Mouse (Mus musculus) CH12.LX (cell line): ENCODE measurements around the gene Kcnd3. TPM values are rescaled to one million over a fixed set of nuclear protein-coding genes. Genes with fewer than 3 reads are reported as not detected.
A peak's percentile ranks its signal among the peaks of the same experiment; 100 is the strongest.

Experiments used
- DNase-seq: peaks from one replicate; pipeline ENCODE4 v3.0.0-alpha.2; 2013; ENCODE audit errors: extremely low read depth
- H3K27ac ChIP-seq: 2 replicates; pipeline ENCODE4 v1.5.1; 2012; ENCODE audit warnings: low read depth, mild to moderate bottlenecking, control low read depth, moderate library complexity; ENCODE audit not compliant: insufficient read depth
- H3K27me3 ChIP-seq: replicated peaks from 2 replicates; pipeline ENCODE3; 2012; ENCODE audit warnings: inconsistent platforms
- H3K36me3 ChIP-seq, 2 experiments: replicated peaks in 1 of 2; 2 replicates each; pipeline versions ENCODE3 to v1.6.1; 2012; ENCODE audit warnings: inconsistent platforms in 1 of 2, low read length in 1 of 2, mild to moderate bottlenecking in 1 of 2, mixed read lengths in 1 of 2, moderate library complexity in 1 of 2; ENCODE audit not compliant: control insufficient read depth in 1 of 2, insufficient read depth in 1 of 2
- H3K4me1 ChIP-seq, 2 experiments: 2 replicates each; pipeline ENCODE4 v1.6.1; 2012; ENCODE audit warnings: inconsistent platforms in 1 of 2, moderate library complexity in 1 of 2; ENCODE audit not compliant: insufficient read depth in 2 of 2, control insufficient read depth in 1 of 2
- H3K4me2 ChIP-seq: 2 replicates; pipeline ENCODE4 v1.6.1; 2012; ENCODE audit warnings: low read depth, mild to moderate bottlenecking, control low read depth; ENCODE audit not compliant: poor library complexity, insufficient read depth, severe bottlenecking
- H3K4me3 ChIP-seq, 3 experiments: fragments of 150-350 bp in 1 of 3; sonication (generic) in 1 of 3; replicated peaks in 1 of 3; 2 replicates each; pipeline versions ENCODE3 to v1.5.1; 2011 to 2012; ENCODE audit warnings: low read depth in 2 of 3, low read length in 2 of 3, mild to moderate bottlenecking in 2 of 3, moderate library complexity in 2 of 3, control low read depth in 1 of 3, improper control_type of control experiment in 1 of 3, inconsistent platforms in 1 of 3, mixed read lengths in 1 of 3; ENCODE audit not compliant: poor library complexity in 1 of 3
- H3K79me2 ChIP-seq: replicated peaks from 2 replicates; pipeline ENCODE4 v1.6.1; 2012; ENCODE audit warnings: mild to moderate bottlenecking, moderate library complexity; ENCODE audit not compliant: control insufficient read depth, poor library complexity, insufficient read depth, severe bottlenecking; ENCODE audit errors: extremely low read depth
- H3K9ac ChIP-seq: 2 replicates; pipeline ENCODE4 v1.6.1; 2012; ENCODE audit warnings: low read depth, mild to moderate bottlenecking, control low read depth, moderate library complexity; ENCODE audit not compliant: insufficient read depth
- H3K9me3 ChIP-seq: replicated peaks from 2 replicates; pipeline ENCODE3; 2012; ENCODE audit warnings: low read length, inconsistent platforms, mixed read lengths
- CHD2 ChIP-seq: IDR thresholded peaks from 2 replicates; pipeline ENCODE4 v1.6.1; 2011; ENCODE audit warnings: low read length, improper control_type of control experiment
- CTCF ChIP-seq, 2 experiments: IDR thresholded peaks in 1 of 2; conservative IDR thresholded peaks in 1 of 2; 2 replicates each; pipeline ENCODE4 v1.5.1; 2011 to 2012; ENCODE audit warnings: low read depth in 2 of 2, low read length in 2 of 2, improper control_type of control experiment in 1 of 2, inconsistent platforms in 1 of 2, mild to moderate bottlenecking in 1 of 2, moderate library complexity in 1 of 2
- ETS1 ChIP-seq: conservative IDR thresholded peaks from 2 replicates; pipeline ENCODE4 v1.6.1; 2012; ENCODE audit warnings: low read depth, mild to moderate bottlenecking, inconsistent platforms, low read length, improper control_type of control experiment, moderate library complexity
- HCFC1 ChIP-seq: IDR thresholded peaks from 2 replicates; pipeline ENCODE4 v1.6.1; 2012; ENCODE audit warnings: low read depth, mild to moderate bottlenecking, inconsistent platforms, low read length, improper control_type of control experiment
- IRF4 ChIP-seq: IDR thresholded peaks from 2 replicates; pipeline ENCODE4 v1.6.1; 2014; ENCODE audit warnings: low read depth, mild to moderate bottlenecking, inconsistent platforms, low read length, improper control_type of control experiment
- JUND ChIP-seq: conservative IDR thresholded peaks from 2 replicates; pipeline ENCODE4 v1.6.1; 2011; ENCODE audit warnings: low read depth, low read length, improper control_type of control experiment
- MAFK ChIP-seq: IDR thresholded peaks from 2 replicates; pipeline ENCODE4 v1.6.1; 2011; ENCODE audit warnings: low read length, improper control_type of control experiment; ENCODE audit not compliant: insufficient replicate concordance
- MAX ChIP-seq: IDR thresholded peaks from 2 replicates; pipeline ENCODE4 v1.6.1; 2011; ENCODE audit warnings: low read length, improper control_type of control experiment
- MXI1 ChIP-seq: IDR thresholded peaks from 2 replicates; pipeline ENCODE4 v1.6.1; 2011; ENCODE audit warnings: mild to moderate bottlenecking, low read depth, low read length, improper control_type of control experiment
- MYC ChIP-seq: IDR thresholded peaks from 2 replicates; pipeline ENCODE4 v1.6.1; 2011; ENCODE audit warnings: low read depth, mild to moderate bottlenecking, improper control_type of control experiment, low read length
- NRF1 ChIP-seq: IDR thresholded peaks from 2 replicates; pipeline ENCODE4 v1.6.1; 2014; ENCODE audit warnings: low read depth, mild to moderate bottlenecking, inconsistent platforms, low read length, improper control_type of control experiment, moderate library complexity
- PAX5 ChIP-seq: IDR thresholded peaks from 2 replicates; pipeline ENCODE4 v1.6.1; 2012; ENCODE audit warnings: low read length, inconsistent platforms, mixed read lengths
- POLR2AphosphoS2 ChIP-seq: IDR thresholded peaks from 2 replicates; pipeline ENCODE4 v1.6.1; 2011; ENCODE audit warnings: low read depth, low read length, improper control_type of control experiment
- RAD21 ChIP-seq: IDR thresholded peaks from 2 replicates; pipeline ENCODE4 v1.6.1; 2011; ENCODE audit warnings: low read depth, mild to moderate bottlenecking, low read length, improper control_type of control experiment, moderate library complexity
- SIN3A ChIP-seq: IDR thresholded peaks from 2 replicates; pipeline ENCODE4 v1.6.1; 2012; ENCODE audit warnings: low read length, improper control_type of control experiment, inconsistent platforms
- TCF12 ChIP-seq: IDR thresholded peaks from 2 replicates; pipeline ENCODE4 v1.6.1; 2014; ENCODE audit warnings: low read depth, mild to moderate bottlenecking, inconsistent platforms, low read length, improper control_type of control experiment
- USF1 ChIP-seq: IDR thresholded peaks from 2 replicates; pipeline ENCODE4 v1.6.1; 2014; ENCODE audit warnings: low read depth, mild to moderate bottlenecking, inconsistent platforms, low read length, improper control_type of control experiment
- ZC3H11A ChIP-seq: IDR thresholded peaks from 2 replicates; pipeline ENCODE4 v1.6.1; 2012; ENCODE audit warnings: low read depth, mild to moderate bottlenecking, inconsistent platforms, low read length, improper control_type of control experiment
- ZKSCAN1 ChIP-seq: IDR thresholded peaks from 2 replicates; pipeline ENCODE4 v1.6.1; 2012; ENCODE audit warnings: low read depth, inconsistent platforms, low read length, improper control_type of control experiment, borderline replicate concordance
- ZMIZ1 ChIP-seq: IDR thresholded peaks from 2 replicates; pipeline ENCODE4 v1.6.1; 2012; ENCODE audit warnings: low read depth, mild to moderate bottlenecking, inconsistent platforms, low read length, improper control_type of control experiment
- dilution Hi-C: fragments of 300-500 bp; cut with MboI; formaldehyde crosslinking; loops from 2 replicates; pipeline ENCODE4 v1.14.3; 2020; ENCODE audit warnings: low sequenced_read_pairs; ENCODE audit not compliant: extremely low pct_unique_long_range_greater_than_20kb, extremely low pct_ligation_motif_present
- in situ Hi-C: fragments of 300-500 bp; cut with MboI; formaldehyde crosslinking; loops from 3 replicates; pipeline ENCODE4 v1.14.3; 2019; ENCODE audit warnings: low sequenced_read_pairs, low pct_ligation_motif_present, low pct_unique_long_range_greater_than_20kb, mixed read lengths
- polyA plus RNA-seq: library from polyadenylated mRNA; unstranded; fragments of >175 nt; gene quantifications from 2 replicates; pipeline ENCODE4 v1.2.1, GENCODE M21; 2012; ENCODE audit warnings: low read depth; ENCODE audit not compliant: insufficient read length
- total RNA-seq, 2 experiments: library from RNA; depleted of rRNA; stranded (reverse); fragments of 300-350 nt in 1 of 2; fragments of >200 nt in 1 of 2; gene quantifications; 2 replicates each; pipeline ENCODE4 v1.2.3; 2012 to 2014

Kcnd3 gene
- total and polyA plus RNA-seq, 3 experiments, result not detected

DNA sequence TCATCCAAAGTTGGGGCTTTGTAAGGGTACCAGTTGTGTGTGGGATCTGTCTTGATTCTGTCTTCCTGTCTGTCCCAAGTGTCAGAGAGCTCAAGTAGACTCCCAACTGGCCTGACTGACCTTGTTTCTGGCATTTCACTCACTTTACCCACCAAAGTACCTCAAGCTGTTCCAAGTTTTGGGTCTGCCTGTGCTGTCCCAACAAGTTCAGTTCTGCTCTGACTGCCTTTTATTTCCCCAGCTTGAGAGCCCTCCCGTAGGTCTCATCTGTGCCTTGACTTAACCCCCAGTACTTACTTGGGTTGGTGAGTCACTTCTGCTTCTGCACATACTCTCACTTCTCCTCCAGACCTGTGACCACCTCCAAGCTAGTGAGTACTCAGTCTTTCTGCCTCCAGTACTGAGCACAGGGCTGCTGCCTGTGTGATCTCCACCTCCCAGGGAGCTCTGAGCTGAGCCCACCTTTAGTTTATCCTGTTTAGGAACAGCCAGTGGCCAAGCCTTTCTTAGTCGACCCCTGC lies 269.6 kb downstream of the Kcnd3 start:
- Histone ChIP-seq H3K36me3 (peaks cover 11 to 37% of the 10 kb centered on the region in 2 experiments), H3K4me3 (no peak overlapping the region), H3K4me2 (no peak overlapping the region), H3K4me1 (peaks cover 4 to 45% of the 10 kb centered on the region in 2 experiments; a peak in 3 of 4 replicates), H3K9ac (no peak overlapping the region), H3K9me3 (no peaks in the 10 kb centered on the region), H3K27me3 (no peaks in the 10 kb centered on the region), H3K79me2 (no peaks in the 10 kb centered on the region), H3K27ac (no peak overlapping the region)
- dilution Hi-C loops (no loop called here), in situ Hi-C loops (loop anchor here (5.0 kb wide), 1 partner anchor 34 kb away; the partner anchor contains the start of gene Ddx20)
- DNase-seq, result peak; percentile 67
- TF ChIP-seq MAFK, result no peak
- no peak for TF ChIP-seq USF1
- no peak for TF ChIP-seq MYC
- no peak for TF ChIP-seq PAX5
- no peak for TF ChIP-seq ZKSCAN1
- TF ChIP-seq IRF4, result peak; percentile 58

DNA sequence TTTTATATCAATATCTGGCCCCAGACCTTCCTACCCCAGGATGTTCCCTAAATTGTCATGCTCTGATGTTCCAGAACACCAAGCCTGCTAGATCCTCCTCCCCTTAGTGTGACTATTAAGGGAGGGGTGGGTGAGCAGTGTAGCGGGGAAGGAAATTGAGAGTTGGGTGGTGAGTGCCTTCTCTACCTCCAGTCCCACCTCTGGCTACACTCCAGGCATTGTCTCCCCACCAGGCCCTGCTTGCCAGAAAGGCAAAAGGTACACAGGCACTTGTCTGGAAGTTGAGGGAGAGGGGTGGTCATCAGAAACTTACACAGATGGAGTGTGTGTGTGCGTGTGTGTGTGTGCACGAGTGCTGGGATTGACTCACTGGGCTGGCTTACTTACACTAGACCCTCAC lies 270.4 kb downstream of the Kcnd3 start:
- H3K79me2 ChIP-seq, result no peaks in the 10 kb centered on the region
- H3K4me1 ChIP-seq, result peaks cover 4 to 45% of the 10 kb centered on the region in 2 experiments; a peak in 3 of 4 replicates
- H3K27me3 ChIP-seq, result no peaks in the 10 kb centered on the region
- H3K4me3 ChIP-seq, result no peak overlapping the region
- no peak overlapping the region for H3K27ac ChIP-seq
- dilution Hi-C loops, result no loop called here
- H3K9ac ChIP-seq, result no peak overlapping the region
- peaks cover 15 to 37% of the 10 kb centered on the region in 2 experiments for H3K36me3 ChIP-seq
- no peak overlapping the region for H3K4me2 ChIP-seq
- TF ChIP-seq CTCF (conservative IDR thresholded peaks at IDR 0.05 in 1 of 2, IDR thresholded peaks at IDR 0.05 in 1 of 2; ENCODE audit: low read depth in 2 of 2, low read length in 2 of 2), result no peak
- TF ChIP-seq SIN3A, result no peak
- no peak for TF ChIP-seq MAX
- TF ChIP-seq MXI1, result no peak
- no peak for TF ChIP-seq ZC3H11A
- no peak for TF ChIP-seq ETS1
- no peak for TF ChIP-seq POLR2AphosphoS2
- no peak for TF ChIP-seq NRF1
- no peak for TF ChIP-seq HCFC1
- no peak for TF ChIP-seq CHD2
- no peak for TF ChIP-seq TCF12
- no peak for TF ChIP-seq RAD21
- TF ChIP-seq JUND, result no peak
- no peak for TF ChIP-seq MYC
- TF ChIP-seq ZMIZ1, result no peak
- TF ChIP-seq, all 38 proteins: peak for 0
- no peak for DNase-seq
- in situ Hi-C loops, result loop anchor here (5.0 kb wide), 1 partner anchor 35 kb away; the partner anchor contains the start of gene Ddx20
- H3K9me3 ChIP-seq, result no peaks in the 10 kb centered on the region

Other genes starting within 250 kb of the Kcnd3 start
- 30.8 and 40.9 TPM in 2 replicates for gene Ddx20, start 235.2 kb downstream of the Kcnd3 start, total RNA-seq (2012; rRNA removed)
- gene Ddx20, start 235.2 kb downstream of the Kcnd3 start, total RNA-seq (2014; rRNA removed), result 66.5 and 76.0 TPM in 2 replicates
- 42.0 and 50.4 TPM in 2 replicates for gene Ddx20, start 235.2 kb downstream of the Kcnd3 start, polyA plus RNA-seq